Mouse (Mus musculus): ENCODE results near the gene Fam186b.

DNA sequence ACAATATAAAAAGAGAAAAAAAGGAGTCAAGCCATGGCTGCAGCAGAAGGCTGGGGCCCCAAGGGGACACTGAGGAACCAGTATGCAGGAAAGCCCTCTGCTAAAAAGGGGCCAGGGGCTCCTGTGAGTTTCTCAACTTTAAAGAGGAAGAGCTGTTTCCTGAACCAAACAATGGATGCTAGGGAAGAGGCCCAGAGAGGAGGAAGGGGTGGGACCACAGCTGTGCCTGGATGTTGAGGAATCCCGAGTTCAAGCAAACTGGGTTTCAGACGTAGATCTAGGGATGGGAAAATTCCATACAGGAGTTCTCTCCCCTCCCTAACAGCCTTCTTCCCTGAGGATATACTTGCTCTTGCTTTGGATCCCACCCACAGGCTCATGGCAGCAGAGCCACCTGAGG is 30.7 kb upstream of the Fam186b start:
- no peak for TF ChIP-seq CTCF (IDR thresholded peaks at IDR 0.05; ENCODE audit: low read depth)
- TF ChIP-seq EP300 (IDR thresholded peaks at IDR 0.05; ENCODE audit: low read depth), result peak; percentile 77
